ENCODE assay signal across 8 mouse cellular contexts in the genomic region with DNA sequence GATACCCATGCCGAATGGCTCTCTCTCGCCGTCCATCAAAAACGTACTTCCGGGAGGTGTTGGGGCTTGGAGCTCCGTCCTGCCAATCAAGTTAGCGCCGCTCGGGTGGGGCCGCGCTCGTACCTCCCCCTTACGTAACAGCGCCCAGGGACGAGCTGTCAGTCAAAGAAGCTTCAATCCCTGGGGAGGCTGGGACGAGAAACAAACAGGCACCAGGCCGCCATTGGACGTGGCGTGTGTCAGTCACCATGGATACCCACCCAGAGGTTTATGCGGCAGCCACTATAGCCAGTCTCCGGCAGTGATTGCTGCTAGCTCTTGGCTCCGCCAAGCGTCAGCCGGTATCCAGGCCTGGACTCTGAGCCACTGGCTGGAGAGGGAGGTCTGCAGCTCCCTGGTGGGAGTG.
A peak's percentile ranks its signal among the peaks of the same experiment; 100 is the strongest.
DNase-seq lines count a peak whose midpoint lies in the region; ATAC-seq lines count a peak whose summit lies in the region.

No protein-coding gene starts in this region.

- peak; percentile 100 for DNase-seq in adipocyte (ENCODE audit: low spot score)
- DNase-seq in embryo, embryonic 10 days (ENCODE audit: low spot score), result peak; percentile 100
- DNase-seq in gastrocnemius, postnatal 10 days, result peak; percentile 95
- peak; percentile 99 for DNase-seq in induced T-regulatory cell, adult 2 months (ENCODE audit: low read depth)
- peak; percentile 100 for DNase-seq in left cerebral cortex, adult 9 months (ENCODE audit: low spot score in 2 of 2)
- peak; percentile 99 for DNase-seq in right cerebral cortex, postnatal 14 days
- peak; percentile 99 for DNase-seq in urinary bladder, postnatal 36 days (ENCODE audit: low spot score in 2 of 2)

- ATAC-seq in megakaryocyte progenitor cell, adult 5-6 weeks (replicated peaks; ENCODE audit: poor library complexity), result peak; percentile 96

Comparison
In these comparisons a context has a peak if more than half of its experiments do, and no peak if none do; other contexts are left out.
1. Peak in every context shown above with its lines: DNase-seq and ATAC-seq.